Mouse (Mus musculus): ENCODE data around the gene Man1a.

Gene Man1a

GRCm38 (mm10) chr10:54060587-54060986 is 15.8 kb downstream of the Man1a start:
- no peak for DNase-seq

GRCm38 (mm10) chr10:54059679-54060249 is 16.6 kb downstream of the Man1a start:
- DNase-seq = peak; percentile 29

- peak; percentile 64 for DNase-seq
Observed at GRCm38 (mm10) chr10:54059092-54059496, 17.3 kb downstream of the Man1a start.

GRCm38 (mm10) chr10:54058657-54059056 is 17.8 kb downstream of the Man1a start:
- DNase-seq = no peak

- no peak for DNase-seq
Observed at GRCm38 (mm10) chr10:54054188-54054587, 22.2 kb downstream of the Man1a start.

- no peak for DNase-seq
Observed at GRCm38 (mm10) chr10:54047885-54048284, 28.5 kb downstream of the Man1a start.

- no peak for DNase-seq
Observed at GRCm38 (mm10) chr10:54043358-54043757, 33.1 kb downstream of the Man1a start.

- no peak for DNase-seq
Observed at GRCm38 (mm10) chr10:54042212-54042840, 34.1 kb downstream of the Man1a start.

- no peak for DNase-seq
Observed at GRCm38 (mm10) chr10:54040261-54041165, 35.9 kb downstream of the Man1a start.

- DNase-seq = no peak
Observed at GRCm38 (mm10) chr10:54039754-54040153, 36.7 kb downstream of the Man1a start.

- DNase-seq = no peak
Observed at GRCm38 (mm10) chr10:54038734-54039133, 37.7 kb downstream of the Man1a start.

- no peak for DNase-seq
Observed at GRCm38 (mm10) chr10:54038180-54038579, 38.2 kb downstream of the Man1a start.

- no peak for DNase-seq
Observed at GRCm38 (mm10) chr10:54037348-54038010, 38.9 kb downstream of the Man1a start.

- DNase-seq = no peak
Observed at GRCm38 (mm10) chr10:54035586-54035985, 40.8 kb downstream of the Man1a start.

- no peak for DNase-seq
Observed at GRCm38 (mm10) chr10:54034779-54035178, 41.6 kb downstream of the Man1a start.

- DNase-seq = no peak
Observed at GRCm38 (mm10) chr10:54032316-54033092, 43.9 kb downstream of the Man1a start.

- no peak for DNase-seq
Observed at GRCm38 (mm10) chr10:54028866-54029265, 47.5 kb downstream of the Man1a start.

GRCm38 (mm10) chr10:54026738-54027427 is 49.5 kb downstream of the Man1a start:
- no peak for DNase-seq

- DNase-seq = no peak
Observed at GRCm38 (mm10) chr10:54026101-54026500, 50.3 kb downstream of the Man1a start.

GRCm38 (mm10) chr10:54017904-54018454 is 58.4 kb downstream of the Man1a start:
- DNase-seq = no peak

- DNase-seq = no peak
Observed at GRCm38 (mm10) chr10:54014116-54014758, 62.2 kb downstream of the Man1a start.
